Mouse (Mus musculus): ENCODE results near the gene Camk2n1. TPM values are rescaled to one million over a fixed set of nuclear protein-coding genes. Genes with fewer than 3 reads are reported as not detected.

The Camk2n1 gene
- polyA plus RNA-seq, 1 experiment = 0.12 TPM

DNA sequence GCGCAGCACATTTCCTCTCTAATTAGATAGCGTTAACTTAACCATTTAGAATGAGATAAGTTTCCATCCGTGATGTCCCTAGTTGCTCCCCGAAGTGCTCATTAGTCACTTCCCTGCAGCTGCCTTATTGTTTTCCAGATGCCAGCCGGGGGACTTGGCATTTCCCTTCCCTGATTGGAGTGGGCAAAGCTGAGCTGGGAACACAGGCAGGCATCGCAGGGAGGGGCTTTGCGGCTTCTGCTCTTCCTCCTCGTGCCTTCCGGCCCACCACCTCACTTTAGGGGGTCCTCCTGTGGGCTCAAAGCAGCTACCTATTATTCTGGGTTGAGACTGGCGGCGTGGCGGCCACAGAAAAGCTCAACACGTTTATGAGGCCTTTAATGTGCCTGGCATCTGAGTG, 7.1 kb upstream of the Camk2n1 start:
- Histone ChIP-seq H3K27ac (ENCODE audit: insufficient read depth, low read depth, low read length) (no peak overlapping the region), H3K4me3 (ENCODE audit: insufficient read depth, low read length) (no peak overlapping the region), H3K4me1 (ENCODE audit: control insufficient read depth, insufficient read depth, low read length) (peaks cover 3% of the 10 kb centered on the region)
- no peak for TF ChIP-seq CTCF (IDR thresholded peaks at IDR 0.05; ENCODE audit: low read depth, low read length)
- TF ChIP-seq POLR2A (IDR thresholded peaks at IDR 0.05; ENCODE audit: borderline replicate concordance, low read depth, low read length) = no peak

DNA sequence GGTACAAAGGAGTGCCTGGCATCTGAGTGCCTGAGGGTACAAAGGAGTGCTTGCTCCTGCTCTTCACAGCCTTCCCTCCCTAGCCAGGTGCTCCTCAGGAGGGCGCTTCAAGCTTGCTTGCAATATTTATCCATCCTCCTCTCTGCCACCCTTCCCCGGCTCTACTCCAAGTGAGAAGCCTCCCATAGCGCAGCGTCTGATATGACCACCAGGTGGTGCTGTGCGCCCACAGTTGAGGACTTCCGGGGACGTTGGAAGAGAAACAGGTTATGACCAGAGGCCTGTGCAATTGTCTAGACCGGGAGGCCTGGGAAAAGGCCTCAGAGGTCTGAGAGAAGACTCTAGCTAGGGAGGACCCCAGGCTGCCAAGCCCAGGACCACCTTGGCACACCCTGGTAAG, 6.7 kb upstream of the Camk2n1 start:
- TF ChIP-seq POLR2A (IDR thresholded peaks at IDR 0.05; ENCODE audit: borderline replicate concordance, low read depth, low read length) = no peak
- TF ChIP-seq CTCF (IDR thresholded peaks at IDR 0.05; ENCODE audit: low read depth, low read length) = peak; percentile 89
- Histone ChIP-seq H3K4me1 (ENCODE audit: control insufficient read depth, insufficient read depth, low read length) (peaks cover 3% of the 10 kb centered on the region), H3K27ac (ENCODE audit: insufficient read depth, low read depth, low read length) (no peak overlapping the region), H3K4me3 (ENCODE audit: insufficient read depth, low read length) (no peak overlapping the region)

DNA sequence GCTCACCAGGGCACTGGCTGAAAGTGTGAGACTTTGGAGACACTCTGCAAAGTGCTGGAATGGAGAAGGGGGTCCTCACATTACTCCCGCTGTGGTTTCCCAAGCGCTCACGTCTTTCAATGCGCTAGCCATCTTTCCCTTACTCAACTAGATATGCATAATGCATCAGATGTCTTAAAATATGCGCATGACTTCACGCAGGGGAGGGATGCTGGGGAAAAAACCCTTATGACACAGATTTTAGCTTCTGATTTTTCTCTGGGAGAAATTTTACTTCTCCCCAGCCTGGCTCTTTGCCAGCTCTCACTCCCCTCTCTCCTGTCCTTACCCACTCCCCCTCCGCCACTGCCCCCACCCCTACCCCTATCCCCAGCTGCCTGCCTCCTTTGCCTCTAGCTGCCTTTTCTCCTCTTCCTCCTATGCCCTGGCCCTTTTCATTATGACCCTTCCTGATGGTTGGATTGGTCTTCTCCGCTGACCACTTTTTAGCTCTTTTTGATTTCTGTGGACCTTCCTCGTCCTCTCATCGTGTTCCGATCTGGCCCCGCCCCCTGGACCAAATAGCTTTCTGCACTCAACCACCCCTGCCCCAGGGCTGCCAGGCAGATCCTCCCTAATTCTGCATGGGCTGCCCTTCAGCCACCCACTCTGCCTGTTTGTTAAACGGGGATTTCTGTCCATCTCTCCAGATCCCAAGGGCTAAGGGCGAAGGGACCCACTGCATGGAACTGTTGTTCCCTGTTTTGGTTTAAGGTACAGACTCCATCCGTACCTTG, 6.1 kb upstream of the Camk2n1 start:
- Histone ChIP-seq H3K27ac (ENCODE audit: insufficient read depth, low read depth, low read length) (no peak overlapping the region), H3K4me1 (ENCODE audit: control insufficient read depth, insufficient read depth, low read length) (peaks cover 3% of the 10 kb centered on the region), H3K4me3 (ENCODE audit: insufficient read depth, low read length) (no peak overlapping the region)
- TF ChIP-seq CTCF (IDR thresholded peaks at IDR 0.05; ENCODE audit: low read depth, low read length) (no peak), POLR2A (IDR thresholded peaks at IDR 0.05; ENCODE audit: borderline replicate concordance, low read depth, low read length) (no peak)

DNA sequence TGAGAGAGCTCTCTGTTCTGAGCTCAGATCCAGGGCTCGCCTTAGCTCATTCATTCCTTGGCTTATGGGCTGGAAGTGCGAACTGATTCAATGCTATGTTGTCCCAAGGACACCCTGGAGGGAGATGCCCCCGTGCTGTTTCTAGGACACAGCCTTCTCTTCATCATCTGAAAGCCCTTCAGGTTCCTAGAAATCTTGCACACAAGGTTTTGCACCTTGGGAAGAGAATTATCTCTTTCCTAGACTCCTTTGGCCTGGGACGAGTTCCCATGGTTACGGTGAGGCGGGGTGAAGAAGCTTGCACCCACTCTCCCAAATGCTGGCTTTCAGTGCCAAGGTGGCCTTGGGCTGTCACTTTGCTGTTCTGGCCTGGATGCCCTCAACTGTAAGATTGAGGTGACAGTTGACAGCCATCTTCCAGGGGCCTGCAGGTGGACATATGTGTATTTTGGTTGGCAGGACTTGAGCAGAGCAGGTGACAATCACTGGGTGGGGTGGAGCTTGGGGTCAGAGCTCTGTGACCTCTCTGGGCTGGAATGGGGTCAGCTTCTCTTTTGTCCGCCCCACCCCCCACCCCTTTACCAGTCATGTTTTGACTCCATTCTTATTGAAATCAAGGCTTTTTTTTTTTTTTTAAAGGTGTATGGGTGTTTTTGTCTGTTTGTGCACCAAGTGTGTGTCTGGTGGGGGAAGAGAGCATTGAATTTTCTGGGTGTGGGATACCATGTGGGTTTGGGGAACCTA, 5.1 kb upstream of the Camk2n1 start:
- H3K4me3 ChIP-seq (ENCODE audit: insufficient read depth, low read length) = no peak overlapping the region
- no peak for TF ChIP-seq POLR2A (IDR thresholded peaks at IDR 0.05; ENCODE audit: borderline replicate concordance, low read depth, low read length)
- no peak for TF ChIP-seq CTCF (IDR thresholded peaks at IDR 0.05; ENCODE audit: low read depth, low read length)
- no peak overlapping the region for H3K27ac ChIP-seq (ENCODE audit: insufficient read depth, low read depth, low read length)
- H3K4me1 ChIP-seq (ENCODE audit: control insufficient read depth, insufficient read depth, low read length) = no peaks in the 10 kb centered on the region

DNA sequence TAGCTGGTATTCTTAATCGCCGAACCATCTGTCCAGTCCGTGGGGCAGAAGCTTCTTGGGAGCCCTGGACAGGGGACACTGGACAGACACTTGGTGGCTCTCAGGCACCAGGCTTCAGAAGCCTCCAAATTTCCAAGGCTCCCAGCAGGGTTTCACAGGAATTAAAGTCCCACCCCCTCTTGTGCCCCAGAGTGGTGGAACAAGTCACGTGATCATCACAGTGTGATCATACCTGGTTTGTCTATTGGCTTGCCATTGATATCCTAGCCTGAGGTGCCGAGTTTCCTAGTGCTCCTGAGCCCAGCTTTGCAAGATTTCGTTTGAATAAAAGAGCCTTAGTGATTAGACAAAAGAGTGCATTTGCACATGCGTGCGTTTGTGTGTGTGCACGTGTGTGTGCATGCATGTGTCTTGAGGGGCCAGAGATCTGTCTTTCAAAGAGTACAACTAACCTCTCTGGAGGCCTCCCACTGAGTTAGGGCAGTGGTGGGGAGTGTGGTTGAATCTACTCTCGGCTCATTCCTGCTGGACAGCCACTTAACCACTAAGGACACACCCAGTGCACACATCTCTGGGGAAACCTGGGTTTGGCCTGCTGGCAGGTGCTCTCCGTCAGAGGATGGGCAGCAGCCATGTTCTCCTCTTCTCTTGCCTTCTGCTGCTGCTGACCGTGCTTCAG, 4.3 kb upstream of the Camk2n1 start:
- no peak for TF ChIP-seq POLR2A (IDR thresholded peaks at IDR 0.05; ENCODE audit: borderline replicate concordance, low read depth, low read length)
- no peak for TF ChIP-seq CTCF (IDR thresholded peaks at IDR 0.05; ENCODE audit: low read depth, low read length)

DNA sequence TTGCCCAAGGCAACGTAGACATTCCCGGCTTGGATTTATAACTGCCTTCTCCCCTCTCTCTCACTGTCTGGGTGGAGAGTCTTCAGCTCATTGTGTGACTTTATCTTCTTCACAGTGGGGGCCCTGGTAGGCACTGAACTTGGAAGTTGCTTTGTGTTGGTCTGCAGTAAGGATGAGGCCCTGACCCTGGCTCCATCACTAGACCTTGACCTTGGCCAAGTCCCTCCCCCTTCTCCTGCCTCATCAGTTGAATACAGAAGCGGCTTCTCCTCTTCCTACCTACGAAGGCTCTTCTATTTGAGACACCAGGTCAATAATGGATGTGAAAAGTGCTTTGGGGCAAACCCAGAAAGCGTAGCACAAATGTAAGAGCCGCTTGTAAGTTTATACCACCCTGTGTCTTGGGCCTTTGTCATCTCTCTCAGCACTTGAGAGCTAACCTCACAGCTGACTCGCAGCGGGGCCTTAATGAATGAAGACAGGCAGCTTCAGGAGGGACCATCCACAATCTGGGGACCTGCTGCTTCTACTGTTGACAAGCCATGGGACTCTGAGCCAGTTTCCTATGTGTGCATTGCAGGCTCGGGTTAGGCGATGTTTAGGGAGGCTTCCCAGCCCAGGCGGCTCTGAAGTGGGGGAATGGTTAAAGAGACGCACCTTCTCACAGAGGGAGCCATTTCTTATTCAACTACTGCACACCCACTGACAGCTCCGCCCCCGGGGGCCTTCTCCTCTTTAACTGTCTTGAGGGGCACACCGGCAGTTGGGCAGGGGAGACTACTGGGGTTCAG, 1.6 kb upstream of the Camk2n1 start:
- H3K4me3 ChIP-seq (ENCODE audit: insufficient read depth, low read length) = no peak overlapping the region
- no peaks in the 10 kb centered on the region for H3K4me1 ChIP-seq (ENCODE audit: control insufficient read depth, insufficient read depth, low read length)
- H3K27ac ChIP-seq (ENCODE audit: insufficient read depth, low read depth, low read length) = no peak overlapping the region
- TF ChIP-seq POLR2A (IDR thresholded peaks at IDR 0.05; ENCODE audit: borderline replicate concordance, low read depth, low read length) (no peak), CTCF (IDR thresholded peaks at IDR 0.05; ENCODE audit: low read depth, low read length) (no peak)

More for the DNA sequence above, 4.3 kb upstream of the Camk2n1 start:
- no peak overlapping the region for H3K27ac ChIP-seq (ENCODE audit: insufficient read depth, low read depth, low read length)
- no peak overlapping the region for H3K4me3 ChIP-seq (ENCODE audit: insufficient read depth, low read length)
- no peaks in the 10 kb centered on the region for H3K4me1 ChIP-seq (ENCODE audit: control insufficient read depth, insufficient read depth, low read length)

DNA sequence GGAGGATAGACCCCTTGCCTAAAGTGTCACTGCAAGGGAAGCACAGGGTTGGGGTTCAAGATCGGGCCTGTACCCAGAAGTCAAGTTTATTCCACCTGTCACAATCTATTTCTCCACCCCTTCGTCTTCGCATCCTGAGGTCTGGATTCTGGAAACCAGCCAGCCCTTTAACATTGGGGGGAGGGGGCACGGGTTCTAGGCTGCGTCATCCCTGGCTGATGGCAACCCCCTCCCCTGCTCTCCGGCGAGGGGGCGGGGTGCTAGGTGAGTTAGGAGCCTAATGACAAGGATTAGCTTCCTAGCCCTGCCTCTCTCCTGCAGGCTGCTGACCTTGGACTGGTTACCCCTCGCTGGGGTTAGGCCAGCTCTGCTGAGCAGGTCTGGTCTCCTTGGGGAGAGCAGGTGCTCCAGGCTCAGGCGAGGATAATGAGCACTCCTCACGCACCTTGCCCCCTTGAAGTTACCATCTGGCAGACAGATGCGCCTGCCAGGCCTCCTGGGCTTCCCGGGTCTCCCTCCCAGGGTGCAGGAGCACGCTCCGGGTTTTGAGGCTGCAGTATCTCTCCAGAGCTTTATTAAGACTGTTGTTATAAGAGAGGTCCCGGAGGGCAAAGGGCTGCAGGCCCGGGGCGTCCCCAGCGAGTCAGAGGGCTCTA, 889 bp upstream of the Camk2n1 start:
- Histone ChIP-seq H3K27ac (ENCODE audit: insufficient read depth, low read depth, low read length) (no peak overlapping the region), H3K4me1 (ENCODE audit: control insufficient read depth, insufficient read depth, low read length) (no peaks in the 10 kb centered on the region), H3K4me3 (ENCODE audit: insufficient read depth, low read length) (no peak overlapping the region)
- no peak for TF ChIP-seq CTCF (IDR thresholded peaks at IDR 0.05; ENCODE audit: low read depth, low read length)
- TF ChIP-seq POLR2A (IDR thresholded peaks at IDR 0.05; ENCODE audit: borderline replicate concordance, low read depth, low read length) = no peak

DNA sequence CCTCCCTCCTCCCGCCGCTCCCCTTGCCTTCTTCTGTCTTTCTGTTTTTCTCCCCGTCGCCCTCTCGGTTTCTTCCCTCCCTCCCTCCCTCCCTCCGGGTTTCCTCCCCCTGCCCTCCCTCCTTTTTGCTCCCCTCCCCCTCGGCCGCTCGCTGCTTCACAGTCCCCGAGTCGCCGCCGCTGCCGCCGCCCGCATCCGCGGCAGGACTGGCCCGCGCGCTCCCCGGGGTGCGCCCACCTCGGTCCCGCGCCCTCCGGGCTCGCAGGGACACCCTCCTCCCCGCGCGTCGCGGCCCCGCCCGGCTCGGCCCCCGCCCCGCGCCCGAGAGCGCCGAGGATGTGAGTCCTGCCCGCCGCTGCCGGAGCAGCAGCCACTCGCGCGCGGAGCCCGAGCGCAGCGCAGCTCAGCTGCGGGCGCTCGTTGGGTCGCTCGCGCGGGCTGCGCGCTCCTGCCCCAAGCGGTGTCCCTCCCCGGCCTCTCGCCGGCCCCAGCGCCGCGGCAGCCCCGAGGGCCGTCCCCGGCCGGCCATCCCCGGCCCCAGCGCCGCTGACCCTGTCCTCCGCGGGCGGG, 542 bp downstream of the Camk2n1 start:
- TF ChIP-seq CTCF (IDR thresholded peaks at IDR 0.05; ENCODE audit: low read depth, low read length) (no peak), POLR2A (IDR thresholded peaks at IDR 0.05; ENCODE audit: borderline replicate concordance, low read depth, low read length) (no peak)

More for the DNA sequence above, 542 bp downstream of the Camk2n1 start:
- no peaks in the 10 kb centered on the region for H3K4me1 ChIP-seq (ENCODE audit: control insufficient read depth, insufficient read depth, low read length)
- no peak overlapping the region for H3K27ac ChIP-seq (ENCODE audit: insufficient read depth, low read depth, low read length)
- H3K4me3 ChIP-seq (ENCODE audit: insufficient read depth, low read length) = peak overlapping the region; percentile 50

Measured in bone marrow macrophage, adult 2 months (primary cell).